Mouse (Mus musculus) neural tube, embryonic 12.5 days (tissue): ENCODE data around the gene Fam207a. TPM values are rescaled to one million over a fixed set of nuclear protein-coding genes. Genes with fewer than 3 reads are reported as not detected.

Experiments used
- ATAC-seq: fragments of 200-750 bp; cut with Nextera tagmentation; 2 replicates; pipeline ENCODE4 v1.8.0; 2017; ENCODE audit warnings: low read depth, mild to moderate bottlenecking, moderate TSS enrichment, moderate library complexity; ENCODE audit not compliant: low FRiP score
- H3K27ac ChIP-seq: fragments of 300-500 bp; sonication (generic); 2 replicates; pipeline ENCODE4 v1.5.1; 2016
- H3K27me3 ChIP-seq: fragments of 300-500 bp; sonication (generic); replicated peaks from 2 replicates; pipeline ENCODE4 v1.6.1; 2016; ENCODE audit warnings: mild to moderate bottlenecking
- H3K36me3 ChIP-seq: fragments of 300-500 bp; sonication (generic); 2 replicates; pipeline ENCODE4 v1.6.1; 2016; ENCODE audit warnings: mild to moderate bottlenecking
- H3K4me1 ChIP-seq: fragments of 300-500 bp; sonication (generic); 2 replicates; pipeline ENCODE4 v1.6.1; 2016
- H3K4me2 ChIP-seq: fragments of 300-500 bp; sonication (generic); replicated peaks from 2 replicates; pipeline ENCODE4 v1.6.1; 2016; ENCODE audit warnings: mild to moderate bottlenecking
- H3K4me3 ChIP-seq: fragments of 300-500 bp; sonication (generic); 2 replicates; pipeline ENCODE4 v1.5.1; 2016
- H3K9ac ChIP-seq: fragments of 300-500 bp; sonication (generic); 2 replicates; pipeline ENCODE4 v1.6.1; 2016; ENCODE audit warnings: mild to moderate bottlenecking
- H3K9me3 ChIP-seq: fragments of 300-500 bp; sonication (generic); 2 replicates; pipeline ENCODE4 v1.6.1; 2016; ENCODE audit warnings: mild to moderate bottlenecking
- WGBS: fragments of 180-500 bp; shearing (Covaris S2); methylation state at CpG from one replicate; pipeline ENCODE4 v1.1.7; 2016; 5-methylcytosine and 5-hydroxymethylcytosine counted together
- polyA plus RNA-seq: library from polyadenylated mRNA; unstranded; fragments of >200 nt; fragmentation: Nextera tagmentation; extraction: Ambion mirVana; gene quantifications from 2 replicates; pipeline ENCODE4 v1.2.1, GENCODE M21; 2016

The Fam207a gene
- polyA plus RNA-seq, 1 experiment from 2014 or later = 46.4 TPM

GRCm38 (mm10) chr10:77484205-77484935, 31.2 kb downstream of the Fam207a start:
- Histone ChIP-seq H3K4me2 (no peak overlapping the region), H3K27me3 (no peaks in the 10 kb centered on the region), H3K27ac (no peak overlapping the region), H3K9ac (no peak overlapping the region), H3K4me3 (no peak overlapping the region), H3K36me3 (peaks cover 33% of the 10 kb centered on the region), H3K9me3 (no peaks in the 10 kb centered on the region), H3K4me1 (no peaks in the 10 kb centered on the region)
- no peak for ATAC-seq
- WGBS = 66% methylated on average over 18 of the region's 18 CpGs

- Histone ChIP-seq H3K4me1 (no peaks in the 10 kb centered on the region), H3K4me3 (no peak overlapping the region), H3K27ac (no peak overlapping the region), H3K4me2 (no peak overlapping the region), H3K9me3 (no peaks in the 10 kb centered on the region), H3K36me3 (peaks cover 7% of the 10 kb centered on the region), H3K27me3 (no peaks in the 10 kb centered on the region), H3K9ac (no peak overlapping the region)
- ATAC-seq = no peak
Observed at GRCm38 (mm10) chr10:77481814-77482213, 33.8 kb downstream of the Fam207a start.

DNA sequence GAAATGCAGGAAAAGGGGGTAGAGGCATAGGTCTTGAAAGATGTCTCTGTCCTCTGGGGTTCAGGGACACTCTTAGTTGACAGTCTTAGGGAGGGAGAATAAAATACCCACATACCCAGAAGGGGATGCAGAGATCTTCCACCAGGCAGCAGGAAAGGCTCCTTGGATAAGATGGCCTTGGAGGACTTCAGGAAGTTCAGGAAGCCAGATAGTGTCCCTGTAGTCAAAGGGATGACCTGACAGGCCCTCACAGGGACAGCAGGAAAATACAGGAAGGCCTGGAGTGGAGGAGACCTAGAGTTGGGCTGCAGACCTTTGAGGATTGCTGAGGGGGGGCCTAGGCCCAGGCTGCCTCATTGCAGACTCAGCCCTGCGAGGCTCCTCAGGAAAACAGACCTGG, 35.6 kb downstream of the Fam207a start:
- Histone ChIP-seq H3K27ac (no peak overlapping the region), H3K4me2 (no peak overlapping the region), H3K4me3 (no peak overlapping the region), H3K4me1 (no peaks in the 10 kb centered on the region), H3K9ac (no peak overlapping the region), H3K27me3 (no peaks in the 10 kb centered on the region), H3K36me3 (no peaks in the 10 kb centered on the region), H3K9me3 (no peaks in the 10 kb centered on the region)
- ATAC-seq = no peak
- WGBS = 90% methylated on average over 1 of the region's 1 CpGs

DNA sequence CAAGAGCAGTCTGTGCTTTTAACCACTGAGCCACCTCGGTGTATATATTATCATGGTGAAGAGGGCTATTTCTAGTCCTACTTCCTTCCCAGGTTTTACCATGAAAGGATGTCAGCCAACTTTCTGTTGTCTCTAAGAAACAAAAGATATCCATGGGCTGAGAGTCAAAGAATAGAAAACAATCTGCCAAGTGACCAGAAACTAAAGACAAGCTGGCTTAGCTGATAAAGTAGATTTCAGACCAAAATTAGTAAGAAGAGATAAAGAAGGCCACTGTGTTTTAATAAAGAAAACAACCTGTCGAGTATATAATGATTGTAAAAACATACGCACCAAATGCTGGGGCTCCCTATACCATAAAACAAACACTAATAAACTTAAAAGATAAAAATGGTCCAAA, 38.7 kb downstream of the Fam207a start:
- no peak for ATAC-seq
- H3K4me3 ChIP-seq = no peak overlapping the region
- no peak overlapping the region for H3K27ac ChIP-seq
- H3K4me2 ChIP-seq = no peak overlapping the region
- H3K27me3 ChIP-seq = no peaks in the 10 kb centered on the region
- H3K4me1 ChIP-seq = no peaks in the 10 kb centered on the region
- no peak overlapping the region for H3K9ac ChIP-seq
- no peaks in the 10 kb centered on the region for H3K36me3 ChIP-seq
- H3K9me3 ChIP-seq = no peaks in the 10 kb centered on the region
- WGBS = 93% methylated on average over 3 of the region's 3 CpGs

- no peak overlapping the region for H3K4me3 ChIP-seq
- H3K36me3 ChIP-seq = no peaks in the 10 kb centered on the region
- no peaks in the 10 kb centered on the region for H3K4me1 ChIP-seq
- no peak overlapping the region for H3K4me2 ChIP-seq
- no peak overlapping the region for H3K9ac ChIP-seq
- ATAC-seq = no peak
- WGBS = 82% methylated on average over 5 of the region's 5 CpGs
- H3K9me3 ChIP-seq = no peaks in the 10 kb centered on the region
- H3K27me3 ChIP-seq = no peaks in the 10 kb centered on the region
- no peak overlapping the region for H3K27ac ChIP-seq
Observed at GRCm38 (mm10) chr10:77472188-77472587, 43.4 kb downstream of the Fam207a start.

GRCm38 (mm10) chr10:77471512-77471911, 44.1 kb downstream of the Fam207a start:
- Histone ChIP-seq H3K27me3 (no peaks in the 10 kb centered on the region), H3K4me3 (no peak overlapping the region), H3K27ac (no peak overlapping the region), H3K9me3 (no peaks in the 10 kb centered on the region), H3K4me2 (no peak overlapping the region), H3K36me3 (no peaks in the 10 kb centered on the region), H3K4me1 (no peaks in the 10 kb centered on the region), H3K9ac (no peak overlapping the region)
- 86% methylated on average over 7 of the region's 7 CpGs for WGBS
- no peak for ATAC-seq

DNA sequence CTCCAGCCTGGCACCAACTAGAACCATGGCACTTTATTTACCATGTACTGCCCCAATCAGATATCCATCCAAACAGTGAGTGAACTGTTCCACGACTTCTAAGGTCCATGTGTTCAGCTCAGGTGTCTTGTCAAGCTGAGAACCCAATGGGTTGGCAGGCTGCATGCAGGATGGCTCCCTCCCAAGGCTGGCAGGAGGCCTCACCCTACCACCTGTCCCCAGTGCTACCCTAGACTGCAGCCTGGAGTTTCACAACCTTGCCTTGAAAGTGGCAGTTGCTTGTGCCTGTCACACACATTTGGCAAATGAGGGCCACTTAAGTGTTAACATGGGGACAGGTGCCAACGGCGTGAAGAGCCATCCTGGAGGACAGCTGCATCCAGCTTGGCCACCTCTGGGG, 44.8 kb downstream of the Fam207a start:
- H3K4me2 ChIP-seq = no peak overlapping the region
- ATAC-seq = no peak
- H3K9me3 ChIP-seq = no peaks in the 10 kb centered on the region
- WGBS = 76% methylated on average over 3 of the region's 3 CpGs
- no peaks in the 10 kb centered on the region for H3K27me3 ChIP-seq
- H3K4me1 ChIP-seq = no peaks in the 10 kb centered on the region
- H3K27ac ChIP-seq = no peak overlapping the region
- no peak overlapping the region for H3K4me3 ChIP-seq
- no peak overlapping the region for H3K9ac ChIP-seq
- no peaks in the 10 kb centered on the region for H3K36me3 ChIP-seq

- WGBS = 66% methylated on average over 4 of the region's 4 CpGs
- Histone ChIP-seq H3K4me1 (no peaks in the 10 kb centered on the region), H3K9me3 (no peaks in the 10 kb centered on the region), H3K27me3 (no peaks in the 10 kb centered on the region), H3K4me3 (no peak overlapping the region), H3K36me3 (no peaks in the 10 kb centered on the region), H3K27ac (no peak overlapping the region), H3K4me2 (no peak overlapping the region), H3K9ac (no peak overlapping the region)
- no peak for ATAC-seq
Observed at GRCm38 (mm10) chr10:77468675-77469074, 46.9 kb downstream of the Fam207a start.

GRCm38 (mm10) chr10:77467407-77467806, 48.2 kb downstream of the Fam207a start:
- no peak overlapping the region for H3K4me2 ChIP-seq
- H3K27ac ChIP-seq = no peak overlapping the region
- H3K4me3 ChIP-seq = no peak overlapping the region
- no peaks in the 10 kb centered on the region for H3K4me1 ChIP-seq
- no peaks in the 10 kb centered on the region for H3K36me3 ChIP-seq
- 88% methylated on average over 6 of the region's 6 CpGs for WGBS
- H3K9me3 ChIP-seq = no peaks in the 10 kb centered on the region
- H3K9ac ChIP-seq = no peak overlapping the region
- H3K27me3 ChIP-seq = no peaks in the 10 kb centered on the region
- no peak for ATAC-seq

GRCm38 (mm10) chr10:77465902-77466301, 49.7 kb downstream of the Fam207a start:
- Histone ChIP-seq H3K4me1 (no peaks in the 10 kb centered on the region), H3K27ac (no peak overlapping the region), H3K36me3 (no peaks in the 10 kb centered on the region), H3K4me3 (no peak overlapping the region), H3K9ac (no peak overlapping the region), H3K27me3 (no peaks in the 10 kb centered on the region), H3K9me3 (no peaks in the 10 kb centered on the region), H3K4me2 (no peak overlapping the region)
- ATAC-seq = no peak
- WGBS = 86% methylated on average over 5 of the region's 5 CpGs

DNA sequence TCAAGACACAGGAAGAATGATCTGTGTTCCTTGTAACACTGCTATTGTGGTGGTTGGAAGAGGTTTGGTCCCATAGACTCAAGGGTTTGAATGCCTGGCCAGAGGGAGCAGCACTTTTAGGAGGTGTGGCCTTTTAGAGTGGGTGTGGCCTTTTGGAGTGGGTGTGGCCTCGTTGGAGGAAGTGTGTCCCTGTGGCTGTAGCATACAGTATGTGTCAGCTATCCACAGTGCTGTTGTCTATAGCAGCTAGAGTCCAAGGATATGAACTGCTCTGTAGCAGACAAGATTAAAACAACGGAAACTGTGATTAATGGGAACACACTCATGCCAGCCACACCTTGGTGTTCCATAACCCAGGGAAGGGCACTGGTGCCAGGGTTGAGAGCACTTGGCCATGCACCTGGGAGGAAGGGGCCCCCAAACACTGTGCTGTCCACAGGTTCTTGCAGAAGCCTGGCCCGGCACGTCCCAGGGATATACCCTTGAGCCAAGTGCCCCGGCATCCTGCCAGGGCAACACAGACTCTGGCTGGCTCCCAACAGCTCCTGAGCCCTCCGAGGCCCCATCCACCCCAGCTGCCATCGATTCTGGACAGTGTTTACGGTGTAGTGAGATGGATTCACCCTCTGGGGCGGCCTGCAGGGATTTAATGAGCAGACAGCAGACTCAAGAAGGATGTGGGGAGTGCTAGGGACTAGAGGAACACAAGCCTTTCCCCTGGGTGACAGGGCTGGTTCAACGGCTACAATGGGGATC, 51.2 kb downstream of the Fam207a start:
- H3K27me3 ChIP-seq = no peaks in the 10 kb centered on the region
- WGBS = 76% methylated on average over 10 of the region's 10 CpGs
- no peak overlapping the region for H3K4me3 ChIP-seq
- H3K27ac ChIP-seq = no peak overlapping the region
- H3K36me3 ChIP-seq = no peaks in the 10 kb centered on the region
- no peaks in the 10 kb centered on the region for H3K9me3 ChIP-seq
- H3K9ac ChIP-seq = no peak overlapping the region
- ATAC-seq = no peak
- no peak overlapping the region for H3K4me2 ChIP-seq
- no peaks in the 10 kb centered on the region for H3K4me1 ChIP-seq

DNA sequence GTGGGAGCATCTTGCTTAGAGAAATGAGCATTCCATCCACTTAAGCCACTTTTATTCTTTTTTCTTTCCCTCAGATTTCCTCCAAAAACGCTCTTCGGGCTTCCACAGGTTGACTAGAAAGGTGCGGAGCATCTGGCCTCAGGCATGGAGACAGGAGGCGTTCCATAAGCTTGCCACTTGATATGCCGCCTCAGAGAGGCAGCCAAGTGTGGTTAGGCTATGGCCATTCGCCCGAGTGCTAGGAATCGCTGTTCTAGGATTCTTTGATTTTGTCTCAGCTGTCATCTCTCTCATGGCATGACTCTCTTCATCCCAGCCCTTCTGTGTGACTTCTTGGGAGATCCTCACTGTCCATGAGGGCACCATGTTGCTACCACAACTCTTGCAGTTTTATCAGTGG, 54.4 kb downstream of the Fam207a start:
- Histone ChIP-seq H3K27ac (no peak overlapping the region), H3K36me3 (no peaks in the 10 kb centered on the region), H3K9ac (no peak overlapping the region), H3K9me3 (no peaks in the 10 kb centered on the region), H3K4me2 (no peak overlapping the region), H3K27me3 (no peaks in the 10 kb centered on the region), H3K4me3 (no peak overlapping the region), H3K4me1 (no peaks in the 10 kb centered on the region)
- no peak for ATAC-seq
- 92% methylated on average over 8 of the region's 8 CpGs for WGBS

GRCm38 (mm10) chr10:77457701-77458100, 57.9 kb downstream of the Fam207a start:
- WGBS = 89% methylated on average over 3 of the region's 3 CpGs
- no peak for ATAC-seq

More at GRCm38 (mm10) chr10:77457701-77458100, 57.9 kb downstream of the Fam207a start:
- H3K4me3 ChIP-seq = no peak overlapping the region
- no peaks in the 10 kb centered on the region for H3K27me3 ChIP-seq
- H3K9me3 ChIP-seq = no peaks in the 10 kb centered on the region
- no peaks in the 10 kb centered on the region for H3K4me1 ChIP-seq
- H3K36me3 ChIP-seq = no peaks in the 10 kb centered on the region
- H3K27ac ChIP-seq = no peak overlapping the region
- no peak overlapping the region for H3K4me2 ChIP-seq
- no peak overlapping the region for H3K9ac ChIP-seq
